Mouse (Mus musculus) midbrain, embryonic 16.5 days (tissue): ENCODE measurements around the gene Gsk3a. TPM values are rescaled to one million over a fixed set of nuclear protein-coding genes. Genes with fewer than 3 reads are reported as not detected.

Experiments used
- ATAC-seq: fragments of 200-750 bp; cut with Nextera tagmentation; 2 replicates; pipeline ENCODE4 v1.8.0; 2017; ENCODE audit warnings: moderate TSS enrichment
- H3K27ac ChIP-seq: fragments of 300-500 bp; sonication (generic); 2 replicates; pipeline ENCODE4 v1.5.1; 2014; ENCODE audit warnings: mild to moderate bottlenecking, low read length, mixed read lengths
- H3K27me3 ChIP-seq: fragments of 300-500 bp; sonication (generic); 2 replicates; pipeline ENCODE4 v1.6.1; 2014; ENCODE audit warnings: low read depth, low read length, mixed read lengths; ENCODE audit not compliant: control insufficient read depth, insufficient read depth
- H3K36me3 ChIP-seq: fragments of 300-500 bp; sonication (generic); 2 replicates; pipeline ENCODE4 v1.6.1; 2014; ENCODE audit warnings: mild to moderate bottlenecking, low read length, moderate library complexity, mixed read lengths; ENCODE audit not compliant: control insufficient read depth, insufficient read depth
- H3K4me1 ChIP-seq: fragments of 300-500 bp; sonication (generic); 2 replicates; pipeline ENCODE4 v1.6.1; 2014; ENCODE audit warnings: mild to moderate bottlenecking, low read length, mixed read lengths; ENCODE audit not compliant: control insufficient read depth, insufficient read depth
- H3K4me2 ChIP-seq: fragments of 300-500 bp; sonication (generic); 2 replicates; pipeline ENCODE4 v1.6.1; 2014; ENCODE audit warnings: mild to moderate bottlenecking, low read length, mixed read lengths
- H3K4me3 ChIP-seq: fragments of 300-500 bp; sonication (generic); 2 replicates; pipeline ENCODE4 v1.5.1; 2014; ENCODE audit warnings: low read depth, mild to moderate bottlenecking, low read length, moderate library complexity, mixed read lengths
- H3K9ac ChIP-seq: fragments of 300-500 bp; sonication (generic); 2 replicates; pipeline ENCODE4 v1.6.1; 2014; ENCODE audit warnings: low read depth, low read length, mixed read lengths
- H3K9me3 ChIP-seq: fragments of 300-500 bp; sonication (generic); replicated peaks from 2 replicates; pipeline ENCODE4 v1.6.1; 2014; ENCODE audit warnings: mild to moderate bottlenecking, low read length, mixed read lengths; ENCODE audit not compliant: control insufficient read depth, poor library complexity, severe bottlenecking
- WGBS: fragments of 180-500 bp; shearing (Covaris S2); extraction: QIAGEN DNeasy Blood & Tissue Kit; methylation state at CpG from one replicate; pipeline ENCODE4 v1.1.7; 2014; 5-methylcytosine and 5-hydroxymethylcytosine counted together
- polyA plus RNA-seq: library from polyadenylated mRNA; unstranded; fragments of >200 nt; fragmentation: Nextera tagmentation; extraction: Ambion mirVana; gene quantifications from 2 replicates; pipeline ENCODE4 v1.2.1, GENCODE M21; 2015

Gsk3a gene
- polyA plus RNA-seq, 1 experiment from 2014 or later = 17.8 TPM

DNA sequence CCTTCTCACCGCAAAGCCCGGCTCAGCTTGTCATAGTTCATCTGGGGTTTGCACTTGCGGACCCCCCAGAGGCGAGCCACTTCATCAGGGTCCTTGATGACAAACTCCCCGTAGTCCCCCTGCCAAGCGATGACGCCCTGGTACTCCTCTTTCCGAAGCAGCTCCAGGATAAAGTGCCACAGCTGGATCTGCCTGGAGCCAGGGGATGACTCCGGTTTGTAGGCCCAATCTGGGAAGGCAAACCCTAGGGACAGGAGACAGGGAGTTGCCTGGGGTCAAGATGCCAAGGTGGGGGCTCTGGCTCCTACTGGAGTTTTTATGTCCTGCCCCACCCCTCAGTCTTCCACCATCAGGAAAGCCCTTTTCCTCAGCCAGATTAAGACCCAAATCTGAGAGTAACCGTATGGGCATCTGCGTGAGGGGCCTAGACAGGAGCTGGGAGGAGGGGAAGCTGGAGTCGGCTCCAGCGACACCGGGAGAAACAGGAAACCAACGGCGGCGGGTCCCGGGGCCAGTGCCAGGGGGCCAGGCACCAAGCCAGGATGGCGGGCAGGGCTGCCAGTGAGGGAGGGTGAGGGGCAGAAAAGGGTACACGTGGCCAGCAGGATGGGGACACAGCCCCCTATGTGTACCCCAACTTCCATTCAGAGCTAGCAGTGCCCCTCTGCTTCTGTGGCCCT, 8.6 kb upstream of the Gsk3a start:
- Histone ChIP-seq H3K27ac (peak overlapping the region; percentile 75; the same call in 1 of the 2 replicates), H3K4me2 (peak overlapping the region; percentile 97), H3K27me3 (no peaks in the 10 kb centered on the region), H3K9ac (0 out of 2 replicates have a peak overlapping the region, but pooled peaks have one; percentile 41), H3K36me3 (no peaks in the 10 kb centered on the region), H3K4me1 (peaks cover 43% of the 10 kb centered on the region), H3K9me3 (no peaks in the 10 kb centered on the region), H3K4me3 (peak overlapping the region; percentile 2; the same call in 1 of the 2 replicates)
- WGBS = 71% methylated on average over 20 of the region's 20 CpGs
- no peak for ATAC-seq

GRCm38 (mm10) chr7:25244562-25245369, 7.1 kb upstream of the Gsk3a start:
- Histone ChIP-seq H3K9me3 (no peaks in the 10 kb centered on the region), H3K4me3 (no peak overlapping the region), H3K27me3 (no peaks in the 10 kb centered on the region), H3K4me1 (peaks cover 37% of the 10 kb centered on the region), H3K36me3 (no peaks in the 10 kb centered on the region), H3K9ac (0 out of 2 replicates have a peak overlapping the region, but pooled peaks have one; percentile 20), H3K27ac (no peak overlapping the region), H3K4me2 (no peak overlapping the region)
- ATAC-seq = no peak
- WGBS = 88% methylated on average over 30 of the region's 30 CpGs

DNA sequence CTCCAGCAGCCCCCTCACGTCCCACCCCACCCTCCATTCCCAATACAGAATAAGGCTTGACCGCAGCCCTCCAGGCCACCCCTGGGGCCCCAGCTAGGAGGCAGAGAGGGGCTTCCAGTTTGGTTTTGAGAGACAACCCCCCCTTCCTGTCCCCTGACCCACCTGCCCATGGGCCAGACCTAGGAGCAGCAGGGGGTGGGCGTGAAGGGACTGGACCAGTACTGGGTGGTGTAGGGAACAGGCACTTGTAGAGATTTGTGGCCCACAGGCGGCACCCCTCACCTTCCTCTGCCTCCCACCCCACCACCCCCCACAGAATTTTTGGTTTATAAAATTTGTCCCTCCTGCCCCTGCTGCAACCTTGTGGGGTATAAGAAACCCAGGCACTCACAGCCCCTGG, 5.7 kb upstream of the Gsk3a start:
- Histone ChIP-seq H3K9ac (no peak overlapping the region), H3K4me2 (no peak overlapping the region), H3K27me3 (no peaks in the 10 kb centered on the region), H3K9me3 (no peaks in the 10 kb centered on the region), H3K4me1 (peaks cover 29% of the 10 kb centered on the region), H3K36me3 (no peaks in the 10 kb centered on the region), H3K4me3 (no peak overlapping the region), H3K27ac (no peak overlapping the region)
- WGBS = 98% methylated on average over 4 of the region's 4 CpGs
- ATAC-seq = no peak

- no peak for ATAC-seq
- Histone ChIP-seq H3K27ac (no peak overlapping the region), H3K4me3 (no peak overlapping the region), H3K36me3 (no peaks in the 10 kb centered on the region), H3K4me2 (no peak overlapping the region), H3K4me1 (peaks cover 15% of the 10 kb centered on the region), H3K9ac (no peak overlapping the region), H3K27me3 (no peaks in the 10 kb centered on the region), H3K9me3 (no peaks in the 10 kb centered on the region)
- 22% methylated on average over 2 of the region's 2 CpGs for WGBS
Measured at GRCm38 (mm10) chr7:25241062-25241461, 3.4 kb upstream of the Gsk3a start.

- H3K9me3 ChIP-seq = no peaks in the 10 kb centered on the region
- H3K36me3 ChIP-seq = no peaks in the 10 kb centered on the region
- 64% methylated on average over 7 of the region's 7 CpGs for whole genome bisulfite sequencing
- H3K4me1 ChIP-seq = peaks cover 15% of the 10 kb centered on the region
- no peak overlapping the region for H3K4me2 ChIP-seq
- H3K27ac ChIP-seq = no peak overlapping the region
- ATAC-seq = no peak
- no peak overlapping the region for H3K9ac ChIP-seq
- no peaks in the 10 kb centered on the region for H3K27me3 ChIP-seq
- no peak overlapping the region for H3K4me3 ChIP-seq
Measured at GRCm38 (mm10) chr7:25240631-25241030, 3.0 kb upstream of the Gsk3a start.

GRCm38 (mm10) chr7:25238829-25239623, 1.4 kb upstream of the Gsk3a start:
- WGBS = 4% methylated on average over 30 of the region's 30 CpGs

GRCm38 (mm10) chr7:25238015-25238706, 510 bp upstream of the Gsk3a start:
- Histone ChIP-seq H3K4me2 (peak overlapping the region; percentile 52), H3K4me3 (peak overlapping the region; percentile 87), H3K36me3 (peaks cover 5% of the 10 kb centered on the region; the same call in 1 of the 2 replicates), H3K27me3 (no peaks in the 10 kb centered on the region), H3K9ac (peak overlapping the region; percentile 99), H3K27ac (peak overlapping the region; percentile 74), H3K4me1 (peaks cover 22% of the 10 kb centered on the region), H3K9me3 (no peaks in the 10 kb centered on the region)
- under 1% methylated on average over 23 of the region's 23 CpGs for WGBS
- ATAC-seq = peak; percentile 92

More at GRCm38 (mm10) chr7:25238829-25239623, 1.4 kb upstream of the Gsk3a start:
- Histone ChIP-seq H3K4me1 (peaks cover 22% of the 10 kb centered on the region), H3K9ac (no peak overlapping the region; the same call in 1 of the 2 replicates), H3K27ac (peak overlapping the region; percentile 74), H3K27me3 (no peaks in the 10 kb centered on the region), H3K9me3 (no peaks in the 10 kb centered on the region), H3K4me2 (peak overlapping the region; percentile 52), H3K36me3 (no peaks in the 10 kb centered on the region), H3K4me3 (peak overlapping the region; percentile 87)
- peak; percentile 61 for ATAC-seq

GRCm38 (mm10) chr7:25235526-25235925, 2.1 kb downstream of the Gsk3a start:
- Histone ChIP-seq H3K9me3 (no peaks in the 10 kb centered on the region), H3K4me3 (no peak overlapping the region), H3K36me3 (peaks cover 16% of the 10 kb centered on the region), H3K27ac (no peak overlapping the region), H3K27me3 (no peaks in the 10 kb centered on the region), H3K9ac (no peak overlapping the region), H3K4me1 (peaks cover 22% of the 10 kb centered on the region), H3K4me2 (no peak overlapping the region)
- ATAC-seq = no peak
- 86% methylated on average over 5 of the region's 5 CpGs for WGBS
